Mouse (Mus musculus): Measurements from ENCODE around the gene Mob1b.

DNA sequence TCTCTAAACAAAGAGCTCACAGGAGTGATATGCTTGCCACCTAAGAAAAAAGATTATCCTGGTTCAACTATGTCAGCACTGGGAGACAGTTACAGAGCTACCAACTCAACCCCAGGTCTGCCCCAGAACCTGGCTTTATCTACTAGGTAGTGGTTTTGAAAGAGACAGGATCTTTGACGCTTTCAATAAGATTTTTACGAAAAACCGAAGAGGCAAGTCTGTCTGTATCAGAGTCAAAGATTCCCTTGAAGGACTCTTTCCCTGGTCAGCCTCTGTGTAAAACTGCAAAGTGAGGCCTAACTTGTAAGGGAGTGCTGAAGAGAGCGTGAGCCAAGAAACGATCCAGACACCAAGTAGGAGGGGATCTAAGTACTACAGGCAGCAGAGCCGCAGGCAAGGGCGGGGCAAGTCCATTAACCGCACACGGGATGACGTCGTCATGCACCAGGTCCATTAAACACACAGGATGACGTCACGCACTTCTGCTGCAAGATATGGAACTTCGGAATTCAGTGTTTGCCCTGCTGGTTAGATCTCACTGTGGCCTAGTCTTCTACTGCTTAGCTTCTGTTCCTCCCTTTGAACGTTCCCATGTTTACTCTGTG is 32.0 kb upstream of the Mob1b start:
- TF ChIP-seq JUND (conservative IDR thresholded peaks at IDR 0.05; ENCODE audit: low read depth, low read length): no peak
- TF ChIP-seq ZMIZ1 (IDR thresholded peaks at IDR 0.05; ENCODE audit: low read depth, low read length): no peak
- TF ChIP-seq PAX5 (IDR thresholded peaks at IDR 0.05; ENCODE audit: low read length): no peak
- TF ChIP-seq MAZ (IDR thresholded peaks at IDR 0.05; ENCODE audit: low read depth, low read length): no peak
- no peak for TF ChIP-seq NELFE (IDR thresholded peaks at IDR 0.05; ENCODE audit: low read depth, low read length)

All from CH12.LX (cell line).